Mouse (Mus musculus) cerebellum, postnatal 25 days (tissue): ENCODE measurements at regions not wholly inside any gene's neighbourhood (a gene's known extent, or its start where the extent isn't known, plus 50 kb on each side); places are given as distances from the start of the nearest gene placed in this dataset.
A peak's percentile ranks its signal among the peaks of the same experiment; 100 is the strongest.

Experiments used
- DNase-seq, 2 experiments: peaks; one replicate each; pipeline ENCODE4 v3.0.0; 2021; ENCODE audit warnings: mixed read lengths in 2 of 2

DNA sequence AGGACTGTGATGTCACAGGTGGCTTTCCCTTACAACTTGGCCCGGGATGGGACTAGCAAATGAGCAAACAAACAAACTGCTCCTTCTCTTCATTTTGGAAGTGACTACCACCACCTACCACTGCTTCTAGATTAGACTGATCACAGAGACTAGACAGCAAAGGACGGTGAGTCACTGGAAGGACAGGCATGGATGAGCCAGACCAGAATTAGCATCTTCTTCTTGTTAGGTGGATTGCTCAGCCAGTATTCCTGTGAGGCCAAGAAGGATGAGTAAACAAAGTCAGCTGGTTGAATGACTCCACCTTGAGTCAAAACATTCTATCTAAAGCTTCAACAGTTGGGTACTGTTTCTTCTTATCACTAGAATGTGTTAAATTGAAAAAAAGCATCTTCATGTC, 385.1 kb upstream of the Mon1b start:
- DNase-seq = no peak

- no peak for DNase-seq
Measured at GRCm38 (mm10) chr8:113254076-113254475, 381.3 kb upstream of the Mon1b start.

- no peak for DNase-seq
Measured at GRCm38 (mm10) chr8:113259477-113259876, 375.9 kb upstream of the Mon1b start.

DNA sequence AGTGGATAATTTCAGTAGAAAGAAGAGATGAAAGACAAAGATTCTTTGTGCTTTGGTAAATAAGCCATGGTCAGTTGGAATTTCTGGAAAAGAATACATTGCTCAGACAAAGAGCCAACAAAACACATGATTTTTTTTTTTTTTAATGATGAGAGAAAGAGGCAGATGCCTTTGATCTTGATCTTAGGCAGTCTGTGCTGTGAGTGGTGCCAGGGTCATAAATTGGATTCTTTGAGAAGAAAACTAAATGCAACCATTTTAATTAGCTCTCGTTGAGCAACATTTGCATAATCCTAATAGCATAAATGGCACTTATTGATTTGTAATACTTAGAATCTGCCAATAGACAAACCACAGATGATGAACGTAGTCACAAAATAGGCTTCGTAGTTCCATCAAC, 372.1 kb upstream of the Mon1b start:
- no peak for DNase-seq

- DNase-seq = no peak
Measured at GRCm38 (mm10) chr8:113271262-113271661, 364.1 kb upstream of the Mon1b start.

DNA sequence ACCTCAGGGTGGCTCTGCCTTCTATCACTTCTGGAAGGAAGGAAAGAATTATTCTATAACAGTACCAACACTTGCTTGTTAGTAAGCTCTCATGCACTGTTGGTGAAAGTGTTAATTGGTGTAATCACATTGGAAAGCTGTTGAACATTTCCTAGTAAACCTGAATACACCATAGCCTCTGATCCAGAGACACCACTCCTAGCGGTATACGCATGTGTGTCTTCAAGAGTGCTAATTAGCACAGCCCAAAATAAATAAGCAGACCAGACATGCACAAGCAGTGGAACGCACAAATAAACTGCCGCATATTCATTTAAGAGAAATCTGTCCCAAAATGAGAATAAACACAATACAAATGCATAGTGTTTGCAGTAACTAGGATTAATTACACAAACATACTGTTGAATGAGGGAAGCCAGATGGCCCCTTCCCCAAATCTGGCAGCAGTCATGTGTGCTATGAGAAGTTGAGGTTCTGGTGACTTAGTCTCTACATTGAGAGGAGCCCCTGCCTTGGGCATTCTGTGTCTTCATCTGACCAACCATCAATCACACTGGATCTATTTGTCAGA, 335.0 kb upstream of the Mon1b start:
- DNase-seq = no peak

DNA sequence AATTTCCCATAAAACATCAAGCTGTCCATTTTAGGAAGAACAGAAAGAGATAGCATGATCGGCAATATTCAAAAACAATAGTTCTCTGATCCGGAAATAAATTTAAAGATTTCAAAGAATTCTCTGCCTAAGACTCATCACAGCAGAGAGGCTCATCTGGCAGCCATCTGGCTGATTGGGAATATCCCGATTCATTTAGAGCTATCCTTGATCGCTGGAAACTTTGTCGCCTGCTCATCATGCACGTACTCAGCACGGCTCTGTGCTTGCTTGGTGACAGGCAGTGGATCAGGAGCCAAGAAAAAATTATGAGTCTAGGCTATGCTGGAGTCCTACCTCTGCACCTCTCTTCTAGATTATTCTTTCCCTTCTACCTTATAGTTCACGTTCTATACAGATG, 332.0 kb upstream of the Mon1b start:
- no peak for DNase-seq

GRCm38 (mm10) chr8:113317169-113317568, 318.2 kb upstream of the Mon1b start:
- peak in 1 of 2 experiments; percentile 4 for DNase-seq

DNA sequence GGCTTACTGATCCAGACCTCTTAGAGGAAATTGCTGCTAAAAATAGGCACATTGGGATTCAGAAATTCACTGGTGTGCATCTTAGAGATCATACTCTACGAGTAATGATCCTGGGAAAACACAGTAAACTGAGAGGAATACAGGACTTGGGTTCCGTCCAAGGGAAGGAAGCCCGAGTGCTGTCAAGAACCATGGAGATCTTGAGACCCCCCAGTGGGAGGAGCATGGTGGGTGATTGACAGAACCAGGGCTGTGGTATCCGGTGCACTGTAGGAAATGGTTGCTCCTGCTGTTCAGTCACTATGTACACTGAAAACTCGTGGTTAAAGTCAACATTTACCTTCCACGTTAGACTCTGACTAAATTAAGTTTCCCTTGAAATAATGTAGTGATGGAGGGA, 303.8 kb upstream of the Mon1b start:
- DNase-seq = peak in 1 of 2 experiments; percentile 14

DNA sequence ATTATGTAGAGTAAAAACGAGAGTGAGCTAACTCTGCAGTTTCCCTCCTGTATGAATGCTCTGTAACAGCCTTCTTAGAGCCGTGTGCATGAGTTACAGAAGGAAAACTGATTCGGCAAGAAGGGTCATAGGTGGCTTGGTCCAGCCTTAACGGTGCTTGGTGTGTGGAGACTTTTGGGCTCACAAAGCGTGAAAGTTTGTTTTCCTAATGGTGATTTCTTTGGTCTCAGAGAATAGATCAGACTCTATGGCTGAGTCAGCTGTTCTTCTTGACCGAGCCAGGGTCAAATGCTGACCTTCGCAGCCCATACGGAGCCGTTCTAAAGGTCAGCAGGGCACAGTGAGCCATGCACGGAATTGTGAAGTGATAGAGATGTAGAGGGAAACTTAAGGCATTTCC, 294.1 kb upstream of the Mon1b start:
- no peak for DNase-seq

GRCm38 (mm10) chr8:113361900-113362299, 273.5 kb upstream of the Mon1b start:
- no peak for DNase-seq

- DNase-seq = no peak
Measured at GRCm38 (mm10) chr8:113364181-113364580, 271.2 kb upstream of the Mon1b start.

DNA sequence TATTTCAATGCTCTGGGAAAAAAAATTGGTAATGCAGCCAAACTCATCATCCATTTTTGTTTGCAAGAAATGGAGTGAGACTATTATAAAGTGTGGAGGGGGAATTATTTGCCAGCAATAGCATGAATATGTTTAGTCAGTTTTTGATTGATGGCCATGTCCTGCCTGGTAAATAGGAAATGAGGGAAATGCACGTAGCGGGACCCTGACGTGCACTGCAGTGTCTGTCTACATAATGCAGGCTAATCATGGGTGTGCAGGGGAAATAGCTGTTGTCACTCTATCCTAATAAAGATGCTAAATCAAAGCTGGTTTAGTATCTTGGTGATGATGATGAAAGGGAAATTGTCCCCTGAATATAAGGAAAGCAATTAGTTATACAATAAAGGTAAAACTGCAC, 251.9 kb upstream of the Mon1b start:
- DNase-seq = no peak

GRCm38 (mm10) chr8:113383974-113384373, 251.4 kb upstream of the Mon1b start:
- peak; percentile 19 to 48 for DNase-seq

- no peak for DNase-seq
Measured at GRCm38 (mm10) chr8:113389504-113389903, 245.9 kb upstream of the Mon1b start.

- DNase-seq = no peak
Measured at GRCm38 (mm10) chr8:113390038-113390437, 245.3 kb upstream of the Mon1b start.

GRCm38 (mm10) chr8:113394319-113394718, 241.1 kb upstream of the Mon1b start:
- DNase-seq = no peak

DNA sequence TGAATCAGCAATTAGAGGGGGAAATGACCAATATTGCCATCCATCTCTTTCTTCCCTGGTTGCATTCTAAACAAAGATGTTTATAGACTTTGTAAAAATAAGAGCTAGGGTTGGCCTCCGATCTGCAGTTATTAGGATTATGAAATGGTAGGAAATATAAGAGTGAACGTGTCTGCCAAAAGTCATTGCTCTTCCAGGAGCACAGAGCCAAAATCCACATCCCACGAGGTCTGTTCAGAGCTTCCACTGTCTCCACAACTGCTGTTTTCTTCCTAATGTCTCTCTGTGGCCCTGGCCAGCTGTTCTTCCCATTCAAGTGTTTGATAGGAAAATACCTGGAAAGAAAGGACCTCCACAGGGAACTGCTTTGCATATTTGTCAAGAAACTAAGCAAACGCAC, 230.2 kb upstream of the Mon1b start:
- DNase-seq = no peak

GRCm38 (mm10) chr8:113419352-113419751, 216.0 kb upstream of the Mon1b start:
- DNase-seq = no peak

DNA sequence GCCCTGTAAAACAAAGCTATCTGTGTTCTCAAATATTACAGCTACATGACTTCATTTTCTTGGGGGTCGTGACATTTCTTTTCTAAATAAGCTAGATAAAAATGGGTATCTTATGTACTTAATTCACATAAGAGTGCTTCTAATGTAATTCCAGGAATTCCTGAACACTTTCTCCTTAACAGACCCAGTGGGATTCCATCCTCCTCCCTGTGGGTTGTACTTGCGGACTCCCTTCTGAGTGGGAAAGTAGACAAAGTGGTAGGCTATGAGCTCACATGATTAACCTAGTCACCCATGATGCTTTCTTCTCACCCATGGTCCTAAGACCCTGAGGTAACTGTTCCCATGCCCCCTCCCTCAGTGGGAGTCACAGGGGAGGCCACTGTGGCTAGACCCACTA, 212.7 kb upstream of the Mon1b start:
- DNase-seq = no peak

DNA sequence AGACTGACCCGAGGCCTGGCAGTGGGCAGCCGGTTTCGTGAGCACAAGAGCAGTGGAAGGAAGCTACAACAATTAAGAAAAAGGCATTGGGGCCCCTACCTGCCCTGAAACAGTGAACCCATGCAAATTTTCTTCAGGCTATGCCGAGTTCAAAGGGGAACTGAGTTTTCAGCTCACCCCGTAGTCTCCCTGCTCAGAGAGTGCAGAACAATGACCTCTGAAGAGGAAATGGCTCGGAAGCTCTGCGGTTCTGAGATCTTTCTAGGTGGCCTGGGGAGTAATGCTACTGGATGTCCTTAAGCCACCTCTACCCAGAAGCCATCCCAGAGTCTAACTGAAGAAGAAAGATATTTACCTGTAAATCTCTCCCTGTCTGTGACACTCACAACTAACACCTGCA, 196.3 kb upstream of the Mon1b start:
- DNase-seq = no peak

- DNase-seq = no peak
Measured at GRCm38 (mm10) chr8:113454022-113454421, 181.4 kb upstream of the Mon1b start.

DNA sequence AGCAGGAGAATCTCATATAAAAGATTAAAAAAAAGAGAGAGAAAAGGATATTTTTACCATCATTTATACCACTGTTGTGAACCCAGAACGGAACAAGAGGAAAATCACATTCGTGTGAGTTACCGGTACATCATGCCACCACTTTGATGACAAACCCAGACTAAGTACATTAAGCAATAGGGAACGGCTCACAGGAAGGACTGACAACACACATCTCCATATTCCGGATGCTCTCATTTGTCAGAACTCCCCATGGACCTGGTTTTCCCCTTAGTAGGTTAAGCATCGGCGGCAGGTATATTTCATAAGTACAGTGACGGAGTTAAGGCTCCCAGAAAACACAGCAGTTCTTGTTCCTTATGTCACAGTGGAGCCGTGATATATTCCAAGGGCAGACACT, 170.8 kb upstream of the Mon1b start:
- DNase-seq = no peak

DNA sequence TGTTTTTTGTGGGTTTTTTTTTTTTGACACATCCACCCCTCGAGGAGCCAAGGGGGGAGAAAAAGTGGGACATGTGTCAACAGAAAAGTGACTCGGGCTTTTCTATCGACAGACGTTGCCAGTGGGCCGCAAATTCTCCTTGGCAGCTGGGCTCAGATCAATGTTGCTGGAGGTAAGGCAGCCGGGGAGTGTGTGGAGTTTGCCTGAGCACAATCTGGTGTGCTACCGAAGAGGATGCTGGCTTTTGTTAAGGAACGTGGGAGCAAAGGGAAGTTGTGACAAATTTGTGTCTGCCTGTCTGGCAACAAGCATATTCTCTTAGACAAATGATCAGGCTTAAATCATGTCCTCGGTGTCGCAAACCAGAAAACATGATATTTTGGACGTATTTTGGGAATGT, 170.2 kb upstream of the Mon1b start:
- no peak for DNase-seq

DNA sequence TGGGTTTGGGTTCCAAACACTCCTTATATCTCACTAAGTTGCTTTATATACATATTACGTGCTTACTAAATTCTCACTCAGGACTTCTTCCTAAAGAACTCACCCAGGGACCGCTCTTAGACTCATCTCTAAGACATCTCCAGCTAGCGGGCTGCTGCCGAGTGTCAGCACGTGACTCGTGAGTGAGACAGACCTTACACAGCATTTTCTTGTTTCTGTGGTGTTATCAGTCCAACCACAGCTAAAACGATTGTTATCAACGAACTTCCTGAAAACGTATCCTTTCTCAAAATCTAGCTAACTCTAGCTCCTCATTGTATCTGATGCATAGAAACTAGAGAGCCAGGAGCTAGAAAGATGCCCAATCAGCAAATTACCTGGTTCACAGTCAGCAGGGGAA, 168.7 kb upstream of the Mon1b start:
- DNase-seq = no peak
